Mouse (Mus musculus) gastrocnemius, postnatal 36 days (tissue): Measurements from ENCODE around the gene Sort1. TPM values are rescaled to one million over a fixed set of nuclear protein-coding genes. Genes with fewer than 3 reads are reported as not detected.
"Not testable (repeated sequence)": the region's sequence is repeated elsewhere in the genome, so short reads cannot be mapped to it uniquely, and the experiment has no call there.

Experiments
- DNase-seq, 2 experiments: peaks; one replicate each; pipeline ENCODE4 v3.0.0; 2022
- intact Hi-C: fragments of 180-260 bp; cut with DNase I; formaldehyde crosslinking; loops from one replicate; pipeline ENCODE4 v1.15.1; 2025
- long read RNA-seq, 2 experiments: library from polyadenylated mRNA; stranded (forward); transcript quantifications; one replicate each; pipeline ENCODE4 v2.0.0; 2021
- total RNA-seq, 2 experiments: library from RNA; stranded (reverse); gene quantifications; 2 replicates each; pipeline ENCODE4 v1.2.3; 2021

Gene Sort1
- 10 to 100 TPM; 36.7 to 37.8 TPM for total RNA-seq
- long read RNA-seq, experiment 1, full-length matches to known transcripts: 3 of 18 reads
- long read RNA-seq, experiment 1, partial matches to known transcripts: 0 of 18 reads
- long read RNA-seq, experiment 1, other reads (novel, unspliced or antisense): 15 of 18 reads
- long read RNA-seq, experiment 2, full-length matches to known transcripts: 3 of 14 reads
- long read RNA-seq, experiment 2, partial matches to known transcripts: 1 of 14 reads
- long read RNA-seq, experiment 2, other reads (novel, unspliced or antisense): 10 of 14 reads

DNA sequence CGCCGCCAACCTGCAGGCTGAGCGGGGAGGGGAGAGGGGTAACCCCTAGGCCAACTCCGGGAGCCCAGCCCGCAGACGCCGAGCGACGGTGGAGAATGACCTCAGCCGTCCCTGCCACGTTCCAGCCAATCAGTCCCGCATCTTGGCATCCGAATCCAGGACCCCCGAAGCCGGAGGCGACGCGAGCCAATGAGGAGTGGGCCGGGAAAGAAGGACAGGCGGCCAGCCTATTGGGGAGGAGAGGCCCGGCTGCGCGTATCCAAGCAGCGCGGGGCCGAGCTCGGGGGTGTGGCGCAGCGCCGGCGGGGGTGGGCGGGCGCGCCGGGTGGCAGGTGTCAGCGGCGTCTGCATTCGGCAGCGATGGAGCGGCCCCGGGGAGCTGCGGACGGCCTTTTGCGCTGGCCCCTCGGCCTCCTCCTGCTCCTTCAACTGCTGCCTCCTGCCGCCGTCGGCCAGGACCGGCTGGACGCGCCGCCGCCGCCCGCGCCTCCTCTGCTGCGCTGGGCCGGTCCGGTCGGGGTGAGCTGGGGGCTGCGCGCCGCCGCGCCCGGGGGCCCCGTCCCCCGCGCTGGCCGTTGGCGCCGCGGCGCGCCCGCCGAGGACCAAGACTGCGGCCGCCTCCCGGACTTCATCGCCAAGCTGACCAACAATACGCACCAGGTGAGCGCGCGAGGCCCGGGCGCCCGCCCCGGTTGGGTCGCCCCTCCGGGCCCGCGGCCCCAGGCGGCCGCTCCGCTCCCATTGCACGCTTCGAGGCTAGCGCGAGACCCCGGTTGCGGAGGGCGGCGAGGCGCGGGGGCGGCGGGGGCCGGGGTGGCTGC is at the start of gene Sort1:
TSS of gene Sort1 (plus strand) at position 302 of the 821 bp plus-strand sequence.
- intact Hi-C loops: loop anchor here (2.0 kb wide), 2 partner anchors 39 to 103 kb away; no protein-coding TSS in a partner anchor
- peak; percentile 61 to 68 for DNase-seq

DNA sequence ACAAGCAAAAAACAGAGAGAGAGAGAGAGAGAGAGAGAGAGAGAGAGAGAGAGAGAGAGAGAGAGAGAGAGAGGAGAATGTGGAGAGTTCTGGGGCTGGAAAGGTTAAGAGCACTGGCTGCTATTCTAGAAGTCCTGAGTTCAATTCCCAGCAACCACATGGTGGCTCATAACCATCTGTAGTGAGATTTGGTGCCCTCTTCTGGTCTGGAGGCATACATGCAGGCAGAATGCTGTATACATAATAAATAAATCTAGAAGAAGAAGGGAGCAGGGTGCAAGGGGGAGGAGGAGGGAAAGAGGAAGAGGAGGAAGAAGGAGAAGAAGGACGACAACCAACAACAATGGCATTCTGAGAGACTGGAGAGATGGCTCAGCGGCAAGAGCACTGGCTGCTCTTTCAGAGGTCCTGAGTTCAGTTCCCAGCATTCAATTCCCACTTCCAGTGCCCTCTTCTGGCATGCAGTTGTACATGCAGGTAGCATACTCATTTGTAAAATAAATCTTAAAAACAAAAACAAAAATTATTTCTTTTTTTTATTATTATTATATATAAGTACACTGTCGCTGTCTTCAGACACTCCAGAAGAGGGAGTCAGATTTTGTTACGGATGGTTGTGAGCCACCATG is 46.3 kb upstream of the Sort1 start:
- intact Hi-C loops, DNase-seq: not testable (repeated sequence)

DNA sequence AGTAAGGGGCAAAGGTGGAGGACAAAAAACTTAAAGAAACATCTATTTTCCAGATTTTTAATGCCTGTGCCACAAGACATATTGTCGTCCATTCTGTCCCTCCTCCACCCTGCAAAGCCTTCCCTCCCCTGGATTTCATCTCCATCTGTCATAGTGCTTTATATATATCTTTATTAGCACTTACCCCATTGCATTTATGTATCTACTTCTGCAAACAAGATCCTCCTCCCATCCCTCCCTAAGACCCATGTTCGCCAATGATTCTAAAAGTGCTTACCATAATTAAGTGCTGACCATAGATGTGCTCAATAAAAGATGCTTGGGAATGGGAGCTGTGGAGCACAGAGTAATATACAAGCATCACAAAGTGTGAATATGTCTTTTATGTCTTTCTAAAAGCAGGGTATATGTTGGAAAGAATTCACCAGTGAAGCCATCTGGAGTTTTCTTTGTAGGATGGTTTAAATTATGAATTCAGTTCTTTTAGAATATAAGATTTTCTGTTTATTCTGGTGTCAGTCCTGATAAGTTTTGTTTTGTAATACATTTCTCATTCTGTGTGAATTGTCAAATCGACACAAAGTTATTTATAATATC is 42.5 kb upstream of the Sort1 start:
- DNase-seq: no peak
- intact Hi-C loops: no loop called here

DNA sequence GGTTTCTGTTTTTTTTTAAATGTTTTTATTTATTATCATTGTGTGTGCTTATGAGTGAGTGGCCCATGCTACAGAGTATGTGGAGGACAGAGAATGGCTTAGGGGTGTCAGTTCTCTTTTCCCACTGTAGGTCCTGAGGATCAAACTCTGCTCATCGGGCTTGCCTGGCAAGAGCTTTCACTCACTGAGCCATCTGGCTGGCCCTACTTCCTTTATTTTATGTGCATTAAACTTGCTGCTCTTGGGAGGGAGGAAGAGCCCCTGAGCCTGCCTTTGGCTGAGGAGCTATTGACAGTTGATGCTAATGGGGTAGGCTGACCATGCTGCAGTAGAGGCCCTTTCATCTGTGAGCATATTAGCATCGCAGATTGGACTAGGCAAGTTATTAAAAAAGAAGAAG is 37.0 kb upstream of the Sort1 start:
- intact Hi-C loops: no loop called here
- DNase-seq: no peak

DNA sequence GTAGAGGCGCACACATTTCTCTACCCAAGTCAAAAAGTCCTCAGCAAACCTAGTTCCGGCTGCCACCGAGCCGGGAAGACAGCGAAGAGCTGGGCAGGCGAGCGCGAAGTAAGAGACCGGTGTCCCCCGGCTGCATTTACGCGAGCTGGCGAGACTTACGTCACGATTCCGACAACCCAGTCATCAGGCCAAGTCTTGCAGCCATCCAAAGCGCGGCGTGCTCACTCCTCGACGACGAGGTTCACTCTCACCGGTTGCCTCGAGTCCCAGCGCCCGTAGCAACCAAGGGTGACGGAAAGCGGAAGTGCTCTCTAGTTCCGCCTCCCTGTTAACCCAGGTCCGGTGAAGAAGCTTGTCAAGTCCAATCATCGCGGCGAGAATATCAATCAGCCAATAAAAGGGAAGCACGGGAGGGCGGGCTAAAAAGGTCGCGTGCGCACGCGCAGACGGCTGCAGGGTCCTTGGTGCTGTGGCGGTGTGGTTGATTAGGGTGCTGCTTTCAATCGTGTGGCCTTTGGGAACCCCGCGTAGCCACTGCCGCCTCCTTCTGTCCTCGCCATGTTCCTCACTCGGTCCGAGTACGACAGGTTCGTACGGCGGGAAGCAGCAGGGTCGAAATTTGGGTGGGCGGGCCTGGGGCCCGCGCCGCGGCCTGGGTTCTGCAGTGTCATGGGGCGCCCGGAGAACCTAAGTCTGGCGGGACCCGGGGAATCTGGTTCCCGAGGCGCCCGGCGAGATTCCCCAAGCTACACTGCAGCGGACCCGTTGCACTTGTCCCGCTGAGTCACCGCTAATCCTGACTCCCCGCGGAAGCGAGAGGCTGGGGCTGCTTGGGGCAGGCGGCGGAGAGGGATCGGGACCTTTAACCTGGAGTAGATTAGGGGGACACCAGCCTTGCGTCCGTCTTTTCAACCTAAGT is 26.9 kb upstream of the Sort1 start, which contains the start of gene Psma5:
TSS of gene Psma5 (plus strand) at position 208 of the 919 bp plus-strand sequence.
- DNase-seq: peak; percentile 83 to 91
- intact Hi-C loops: loop anchor here (5.0 kb wide), 1 partner anchor 35 kb away; no protein-coding TSS in a partner anchor

GRCm38 (mm10) chr3:108257831-108258500 is 25.9 kb upstream of the Sort1 start:
- intact Hi-C loops: loop anchor here (5.0 kb wide), 1 partner anchor 36 kb away; no protein-coding TSS in a partner anchor
- DNase-seq: no peak

DNA sequence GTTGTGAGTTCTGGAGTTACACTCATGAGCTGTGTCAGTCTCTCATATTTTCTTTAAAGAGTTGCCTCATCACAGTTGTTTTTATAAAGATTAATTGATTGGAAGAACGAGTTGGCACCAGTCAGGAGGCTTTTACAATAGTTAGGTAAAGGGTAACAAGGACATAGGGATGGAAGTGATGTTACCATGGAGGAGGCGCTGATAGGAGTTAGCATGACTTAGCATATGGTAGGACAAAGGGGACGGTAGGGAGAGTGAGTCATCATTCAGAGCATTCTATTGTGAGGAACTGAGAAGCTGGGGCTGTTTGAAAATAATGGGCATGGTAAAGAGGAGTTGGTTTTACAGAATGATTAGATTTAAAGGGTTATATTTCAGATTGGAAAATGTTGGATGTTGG is 24.6 kb upstream of the Sort1 start:
- intact Hi-C loops: loop anchor here (5.0 kb wide), 1 partner anchor 37 kb away; no protein-coding TSS in a partner anchor
- DNase-seq: no peak

GRCm38 (mm10) chr3:108279495-108279894 is 4.4 kb upstream of the Sort1 start:
- DNase-seq, intact Hi-C loops: not testable (repeated sequence)

GRCm38 (mm10) chr3:108282401-108283240 is 1.3 kb upstream of the Sort1 start:
- no peak for DNase-seq
- intact Hi-C loops: loop anchor here (2.0 kb wide), 2 partner anchors 40 to 104 kb away; no protein-coding TSS in a partner anchor

DNA sequence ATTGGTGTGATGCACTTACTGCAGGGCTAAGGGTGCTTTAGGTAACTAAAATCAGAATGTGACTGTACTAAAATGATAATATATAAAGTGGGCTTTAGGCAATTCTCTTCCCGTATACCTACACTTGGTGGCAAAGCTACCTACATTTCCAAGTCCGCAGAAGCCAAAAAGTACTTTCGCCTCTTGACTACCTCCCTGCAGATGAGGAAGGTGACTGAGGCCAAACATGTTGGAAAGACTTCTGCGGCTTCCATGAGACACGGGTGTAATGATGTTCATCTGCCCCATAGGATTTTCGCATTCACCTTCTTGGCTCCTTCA is 681 bp upstream of the Sort1 start:
- intact Hi-C loops: loop anchor here (2.0 kb wide), 2 partner anchors 40 to 104 kb away; no protein-coding TSS in a partner anchor
- no peak for DNase-seq

GRCm38 (mm10) chr3:108285078-108285711 is 1.3 kb downstream of the Sort1 start:
- DNase-seq: no peak
- intact Hi-C loops: no loop called here

DNA sequence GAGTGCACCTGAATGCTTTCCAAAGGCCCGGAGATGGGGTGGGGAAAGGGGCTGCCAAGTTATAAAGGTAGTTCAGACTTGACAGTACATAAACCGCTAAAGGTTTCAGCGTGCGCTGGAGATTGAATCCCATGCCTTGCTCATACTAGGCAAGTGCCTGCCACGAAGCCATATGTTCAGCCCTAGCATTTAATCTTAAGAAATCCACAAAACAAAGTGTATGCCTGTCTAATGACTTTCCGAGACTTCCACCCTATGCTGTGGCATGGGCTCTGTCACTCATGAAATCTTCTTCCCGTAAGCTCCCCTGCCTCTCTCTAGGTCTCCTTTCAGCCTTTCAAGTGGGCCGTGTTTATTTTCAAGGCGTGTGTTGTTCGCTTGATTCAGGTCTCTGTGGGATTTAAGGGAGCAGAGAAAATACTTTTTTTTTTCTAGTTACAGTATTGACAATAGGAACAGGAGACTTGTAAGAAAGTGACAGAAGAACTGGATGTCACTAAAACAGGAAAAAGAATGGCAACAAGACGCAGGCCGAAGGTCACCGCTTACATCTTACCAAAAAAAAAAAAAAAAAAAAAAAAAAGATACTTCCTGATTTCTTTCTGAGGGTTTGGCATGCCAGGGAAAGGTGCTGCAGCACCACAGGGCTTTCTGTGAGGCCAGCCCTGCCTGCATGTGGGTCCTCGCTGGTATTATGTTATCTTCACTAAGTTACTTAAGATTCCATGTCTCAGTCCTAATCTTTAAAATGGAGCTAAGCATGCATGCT is 3.0 kb downstream of the Sort1 start:
- intact Hi-C loops: no loop called here

DNA sequence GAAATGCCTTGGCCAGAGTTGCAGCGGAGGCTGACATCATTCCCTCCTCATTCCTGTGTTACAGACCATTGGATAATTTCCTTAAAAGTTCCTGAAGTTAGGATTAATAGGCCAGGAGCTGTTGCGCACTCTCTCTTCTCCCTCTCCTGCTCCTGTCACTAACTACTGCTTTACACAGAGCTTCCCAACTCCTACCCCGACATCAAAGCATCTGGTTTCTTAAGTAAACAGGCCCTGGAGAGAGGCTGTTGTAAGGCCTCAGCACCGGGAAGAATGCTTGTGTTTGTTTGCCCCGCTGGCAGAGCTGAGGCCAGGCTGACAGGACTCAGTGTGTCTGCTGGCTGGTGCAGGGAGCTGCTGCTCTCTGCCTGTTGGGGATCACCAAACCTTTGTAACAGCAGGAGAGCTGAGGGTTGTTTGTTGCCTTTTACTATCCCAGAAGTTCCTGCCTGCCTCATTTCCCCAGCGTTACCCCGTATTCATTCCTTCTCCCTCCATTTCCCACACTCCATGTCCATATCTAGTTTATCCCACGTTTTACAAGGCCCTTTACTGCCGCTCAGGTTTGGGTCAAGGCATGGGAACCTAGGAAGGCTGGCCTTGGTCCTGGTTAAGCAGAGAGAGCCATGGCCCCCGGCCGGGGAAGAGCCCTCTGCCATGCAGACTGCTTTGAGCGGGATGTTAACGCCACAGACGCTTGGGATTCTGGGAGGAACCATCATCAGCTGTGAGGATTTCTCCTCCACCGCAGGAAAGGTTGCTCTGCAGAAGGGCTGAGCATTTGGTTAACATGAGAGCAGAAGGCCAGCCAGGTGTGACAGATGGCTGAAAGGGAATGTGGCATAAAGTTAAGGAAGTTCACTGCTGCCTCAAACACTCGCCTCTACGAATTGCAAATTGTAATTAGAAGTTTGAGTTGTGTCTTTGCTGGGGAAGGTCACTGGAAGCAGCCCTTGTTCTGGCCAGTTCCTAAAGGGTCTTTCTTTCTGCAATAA is 4.2 kb downstream of the Sort1 start:
- DNase-seq: no peak
- intact Hi-C loops: no loop called here

More for the DNA sequence above, 3.0 kb downstream of the Sort1 start:
- DNase-seq: no peak

DNA sequence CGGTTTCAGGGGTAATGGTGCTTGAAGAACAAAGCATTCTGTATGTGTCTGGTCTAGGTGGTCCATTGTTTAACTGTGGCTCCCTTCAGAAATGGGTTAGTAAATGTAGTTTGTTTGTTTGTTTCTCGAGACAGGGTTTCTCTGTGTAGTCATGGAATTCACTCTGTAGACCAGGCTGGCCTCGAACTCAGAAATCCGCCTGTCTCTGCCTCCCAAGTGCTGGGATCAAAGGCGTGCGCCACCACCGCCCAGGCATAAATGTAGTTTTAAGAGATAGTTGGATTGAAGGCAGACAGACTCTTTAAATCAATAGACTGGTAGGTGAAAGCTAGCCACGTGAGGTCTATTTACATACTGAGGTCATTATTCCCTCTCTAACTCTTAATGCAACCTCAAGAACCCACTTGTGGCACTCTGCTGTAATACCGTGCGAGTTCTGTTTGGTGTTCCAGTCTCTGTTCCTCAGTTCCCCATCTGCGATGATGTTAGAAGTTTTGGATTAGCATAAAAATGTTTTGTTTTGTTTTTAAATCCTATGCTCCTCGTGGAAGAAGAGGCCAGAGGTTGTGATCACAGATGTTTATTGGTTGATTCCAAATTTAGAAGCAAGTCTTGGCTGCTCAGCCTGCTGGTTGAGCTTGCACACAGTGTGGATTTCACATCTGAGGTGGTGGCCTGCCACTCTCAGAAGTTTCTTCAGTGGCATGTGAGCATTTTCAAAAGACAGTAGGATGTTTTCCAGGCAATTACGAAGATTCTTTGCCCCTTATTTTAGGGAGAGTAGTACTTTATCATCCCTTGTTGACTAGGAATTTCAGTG is 5.6 kb downstream of the Sort1 start:
- no peak for DNase-seq
- intact Hi-C loops: no loop called here
